Mouse (Mus musculus) frontal cortex, postnatal 10 days (tissue): ENCODE measurements around the gene Gpc1.

Experiments
- DNase-seq, 2 experiments: peaks; one replicate each; pipeline ENCODE4 v3.0.0; 2022; ENCODE audit warnings: low spot score in 2 of 2, mixed read lengths in 1 of 2

Gene Gpc1

GRCm38 (mm10) chr1:92833987-92834706, 2.7 kb downstream of the Gpc1 start:
- DNase-seq: peak in 1 of 2 experiments; percentile 80

GRCm38 (mm10) chr1:92837931-92838833, 6.7 kb downstream of the Gpc1 start:
- DNase-seq: peak; percentile 26 to 47

DNA sequence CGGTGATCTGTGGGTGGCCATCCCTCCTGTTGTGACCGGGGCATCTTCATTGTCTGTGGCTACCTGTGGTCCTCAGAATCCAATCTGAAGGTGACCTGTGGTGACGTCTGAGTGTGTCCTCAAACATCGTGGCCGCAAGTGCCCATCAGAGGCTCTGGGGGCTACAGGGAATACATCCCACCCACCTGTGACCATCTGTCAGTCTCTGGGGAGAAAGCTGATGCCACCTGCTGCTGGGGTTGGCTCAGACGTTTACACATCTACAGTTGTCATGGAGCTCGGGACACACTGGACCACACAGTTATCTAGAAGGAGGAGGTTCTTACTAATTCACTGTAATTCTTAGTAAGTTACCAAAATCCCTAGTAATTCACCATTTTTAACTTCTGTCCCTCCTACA, 7.8 kb downstream of the Gpc1 start:
- peak in 1 of 2 experiments; percentile 10 for DNase-seq

DNA sequence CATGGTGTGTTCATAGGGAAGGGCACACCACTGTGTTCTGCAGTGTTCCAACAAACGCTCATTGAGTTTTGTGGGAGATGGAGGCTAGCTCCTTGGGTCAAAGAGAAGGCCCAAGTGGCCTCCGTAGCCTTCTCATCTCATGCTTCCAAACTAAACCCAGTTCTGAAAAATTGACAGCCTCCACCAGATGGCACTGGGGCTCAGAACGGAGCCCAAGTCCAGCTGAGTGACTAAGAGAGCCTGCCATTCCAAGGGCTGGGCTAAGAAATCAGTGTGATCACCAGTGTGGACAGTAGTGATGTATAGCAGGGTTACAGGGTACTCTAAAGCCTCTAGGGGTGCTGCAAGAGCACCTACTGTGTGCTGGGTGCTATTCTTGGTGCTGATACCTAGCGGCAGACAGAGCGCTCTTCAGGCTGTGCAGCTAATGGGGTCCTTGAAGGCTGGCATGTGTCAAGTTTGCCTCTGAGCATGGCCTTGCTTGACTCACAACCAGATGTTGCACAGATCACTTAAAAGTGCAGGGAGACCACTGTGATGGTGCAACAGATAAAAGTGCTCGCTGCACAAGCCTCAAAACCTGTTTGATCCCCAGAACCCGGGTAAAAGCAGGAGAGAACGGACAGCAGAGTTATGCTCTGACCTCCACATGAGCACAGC, 8.9 kb downstream of the Gpc1 start:
- DNase-seq: peak in 1 of 2 experiments; percentile 7

DNA sequence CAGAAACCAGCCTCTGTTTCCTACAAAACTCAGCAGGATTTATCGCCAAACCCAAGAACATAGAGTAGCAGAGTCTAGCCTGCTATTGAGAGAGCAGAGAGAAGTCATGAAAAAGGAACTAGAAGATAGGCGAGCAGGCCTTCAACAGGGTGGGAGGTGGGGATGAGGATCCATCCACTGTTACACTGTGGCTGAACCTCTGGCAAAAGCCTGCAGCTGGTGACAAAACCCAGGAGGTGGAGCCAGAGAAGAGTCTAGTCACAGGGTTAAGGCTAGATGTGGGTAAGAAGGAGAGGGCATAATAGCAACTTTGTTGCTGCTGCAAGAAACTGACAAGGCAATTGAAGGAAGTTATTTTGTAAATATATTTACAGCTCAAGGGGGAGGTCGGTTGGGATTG, 10.0 kb downstream of the Gpc1 start:
- DNase-seq: no peak

- DNase-seq: no peak
These were observed 14.4 kb downstream of the Gpc1 start for GRCm38 (mm10) chr1:92845889-92846288.

- DNase-seq: peak; percentile 65 to 76
These were observed 16.7 kb downstream of the Gpc1 start for GRCm38 (mm10) chr1:92847873-92848839.

- no peak for DNase-seq
These were observed 18.0 kb downstream of the Gpc1 start for GRCm38 (mm10) chr1:92849491-92849890.

DNA sequence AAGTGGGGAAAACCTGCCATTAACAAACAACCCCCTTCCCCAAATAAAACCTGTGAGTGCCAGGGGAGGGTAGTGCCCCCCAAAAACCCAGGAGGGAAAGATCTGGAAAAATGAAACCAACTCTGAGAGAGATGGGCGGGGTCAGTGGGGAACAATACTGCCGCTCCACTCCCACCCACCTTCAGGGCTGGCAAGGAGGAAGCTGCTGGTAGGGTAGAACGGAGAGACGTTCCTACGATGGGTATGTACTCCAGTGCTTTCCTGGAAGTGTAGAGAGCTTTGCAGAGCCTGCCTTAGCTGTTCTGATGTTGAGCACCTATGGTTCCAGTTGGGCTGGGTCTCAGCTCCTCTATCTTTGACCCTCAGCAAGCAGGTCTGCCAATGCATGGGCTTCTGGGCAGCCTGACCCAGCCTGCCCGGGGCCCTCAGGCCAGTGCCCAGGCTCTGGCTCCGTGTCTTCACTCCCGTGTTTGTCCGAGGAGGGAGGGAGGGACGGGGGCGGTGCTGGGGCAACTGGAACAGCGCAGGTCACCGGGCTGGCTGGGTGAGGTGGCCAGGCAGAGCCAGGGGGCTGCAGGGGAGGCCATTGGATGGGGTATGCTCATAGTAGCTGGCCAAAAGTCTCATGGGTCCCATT, 18.6 kb downstream of the Gpc1 start:
- DNase-seq: no peak

GRCm38 (mm10) chr1:92852450-92852849, 21.0 kb downstream of the Gpc1 start:
- DNase-seq: no peak

DNA sequence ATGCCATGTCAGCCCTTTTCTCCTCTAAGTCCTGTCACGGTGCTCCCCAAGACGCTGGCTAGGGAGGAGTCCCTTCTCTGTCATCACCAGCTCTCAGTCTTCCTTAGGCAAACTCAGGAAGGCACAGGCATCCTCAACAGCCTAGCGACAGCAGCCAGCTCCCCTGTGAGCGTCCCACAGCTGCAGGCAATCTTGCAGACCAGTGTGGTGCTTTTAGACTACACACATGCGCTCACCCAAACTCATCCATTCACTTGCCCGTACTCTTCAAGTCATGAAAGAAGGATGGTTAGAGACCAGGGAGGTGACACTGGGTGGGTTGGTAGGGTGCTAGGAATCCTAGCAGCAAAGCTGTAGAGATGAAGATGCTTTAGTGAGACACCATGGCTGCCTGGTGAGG, 30.1 kb downstream of the Gpc1 start:
- DNase-seq: no peak

DNA sequence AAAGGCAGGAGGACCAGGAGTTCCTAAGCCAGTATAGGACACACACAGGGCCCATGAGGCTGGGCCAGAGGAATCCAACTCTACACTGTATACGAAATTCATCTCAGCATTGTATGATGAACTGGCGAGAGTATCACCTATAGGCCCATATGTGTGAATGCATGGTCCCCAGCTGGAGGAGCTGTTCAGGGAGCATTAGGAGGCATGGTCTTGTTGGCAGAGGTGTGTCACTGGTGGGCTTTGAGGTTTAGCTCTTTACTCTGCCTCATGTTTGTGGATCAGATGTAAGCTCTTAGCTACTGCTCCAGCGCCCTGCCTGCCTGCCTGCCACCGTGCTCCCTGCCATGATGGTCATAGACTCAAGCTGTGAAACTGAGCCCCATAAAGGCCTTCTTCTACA, 31.8 kb downstream of the Gpc1 start:
- DNase-seq: no peak

GRCm38 (mm10) chr1:92866170-92866569, 34.7 kb downstream of the Gpc1 start:
- DNase-seq: no peak

- no peak for DNase-seq
These were observed 38.5 kb downstream of the Gpc1 start for GRCm38 (mm10) chr1:92869985-92870384.

DNA sequence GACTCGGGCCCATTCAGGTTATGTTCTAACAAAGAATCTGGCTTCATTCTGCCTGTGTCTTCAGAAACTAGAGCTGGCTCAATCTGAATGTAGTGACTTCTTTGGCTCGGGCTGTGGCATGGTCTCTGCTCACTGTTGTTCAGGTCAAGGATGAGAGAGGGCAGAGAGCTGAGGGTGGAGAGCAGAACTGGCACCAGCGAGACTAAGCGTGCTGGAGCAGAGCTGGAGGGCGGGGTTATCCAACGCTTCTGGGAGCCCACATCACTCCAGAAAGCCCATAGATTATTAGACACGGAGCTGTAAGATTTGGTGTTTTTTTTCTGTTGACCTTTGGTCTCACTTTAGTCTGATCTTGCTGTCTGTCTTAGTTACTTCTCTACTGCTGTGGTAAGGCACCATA, 41.2 kb downstream of the Gpc1 start:
- no peak for DNase-seq

- DNase-seq: no peak
These were observed 42.6 kb downstream of the Gpc1 start for GRCm38 (mm10) chr1:92874011-92874410.

GRCm38 (mm10) chr1:92875360-92876111, 44.1 kb downstream of the Gpc1 start:
- DNase-seq: no peak

DNA sequence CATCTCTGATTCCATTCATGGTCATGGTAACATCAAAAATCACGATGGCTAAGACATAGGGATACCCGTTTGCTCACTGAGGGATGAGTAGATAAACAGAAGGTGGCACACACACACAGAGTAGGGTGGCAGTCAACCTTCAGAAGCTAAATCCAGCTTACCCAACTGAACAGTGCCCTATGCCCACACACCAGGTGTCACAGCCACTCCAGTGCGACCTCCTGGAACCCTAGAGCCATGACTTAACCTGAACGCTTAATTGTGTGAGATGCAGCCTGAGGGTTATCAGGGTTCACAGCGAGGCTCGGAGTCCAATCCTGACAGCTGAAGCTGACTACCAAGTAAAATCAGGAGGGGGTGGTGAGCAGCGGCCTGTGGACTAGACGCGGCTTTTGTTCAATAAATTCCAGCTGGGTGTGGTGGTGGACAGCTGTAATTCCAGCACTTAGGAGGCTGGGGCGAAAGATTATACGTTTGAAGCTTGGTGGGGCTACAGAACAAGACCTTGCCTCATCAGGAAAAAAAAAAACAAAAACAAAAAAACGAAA, 46.1 kb downstream of the Gpc1 start:
- no peak for DNase-seq

- DNase-seq: no peak
These were observed 46.8 kb downstream of the Gpc1 start for GRCm38 (mm10) chr1:92878066-92878741.
